Mouse (Mus musculus) neural tube, embryonic 11.5 days (tissue): ENCODE data around the gene Gm5294. TPM values are rescaled to one million over a fixed set of nuclear protein-coding genes. Genes with fewer than 3 reads are reported as not detected.

Experiments used
- ATAC-seq: fragments of 200-750 bp; cut with Nextera tagmentation; 2 replicates; pipeline ENCODE4 v1.8.0; 2017; ENCODE audit warnings: moderate number of reproducible peaks, mild to moderate bottlenecking, moderate TSS enrichment, moderate library complexity; ENCODE audit not compliant: insufficient read depth, low FRiP score, low TSS enrichment
- DNase-seq: peaks from one replicate; pipeline ENCODE4 v3.0.0-alpha.2; 2015; ENCODE audit warnings: low spot score
- H3K27ac ChIP-seq: fragments of 300-500 bp; sonication (generic); 2 replicates; pipeline ENCODE4 v1.5.1; 2014; ENCODE audit warnings: low read depth, mild to moderate bottlenecking, low read length
- H3K27me3 ChIP-seq: fragments of 300-500 bp; sonication (generic); 2 replicates; pipeline ENCODE4 v1.6.1; 2014; ENCODE audit warnings: mild to moderate bottlenecking, low read length, mixed read lengths; ENCODE audit not compliant: control insufficient read depth, insufficient read depth
- H3K36me3 ChIP-seq: fragments of 300-500 bp; sonication (generic); 2 replicates; pipeline ENCODE4 v1.6.1; 2014; ENCODE audit warnings: mild to moderate bottlenecking, low read length, moderate library complexity, mixed read lengths; ENCODE audit not compliant: control insufficient read depth, insufficient read depth
- H3K4me1 ChIP-seq: fragments of 300-500 bp; sonication (generic); 2 replicates; pipeline ENCODE4 v1.6.1; 2014; ENCODE audit warnings: low read length, mixed read lengths; ENCODE audit not compliant: control insufficient read depth, insufficient read depth
- H3K4me2 ChIP-seq: fragments of 300-500 bp; sonication (generic); 2 replicates; pipeline ENCODE4 v1.6.1; 2014; ENCODE audit warnings: low read depth, mild to moderate bottlenecking, moderate library complexity
- H3K4me3 ChIP-seq: fragments of 300-500 bp; sonication (generic); 2 replicates; pipeline ENCODE4 v1.5.1; 2014; ENCODE audit warnings: low read depth, low read length
- H3K9ac ChIP-seq: fragments of 300-500 bp; sonication (generic); 2 replicates; pipeline ENCODE4 v1.6.1; 2014; ENCODE audit warnings: mild to moderate bottlenecking, low read length
- H3K9me3 ChIP-seq: fragments of 300-500 bp; sonication (generic); 2 replicates; pipeline ENCODE4 v1.6.1; 2016; ENCODE audit warnings: low read length; ENCODE audit not compliant: control insufficient read depth
- WGBS: fragments of 180-500 bp; shearing (Covaris S2); extraction: QIAGEN DNeasy Blood & Tissue Kit; methylation state at CpG from one replicate; pipeline ENCODE4 v1.1.7; 2014; 5-methylcytosine and 5-hydroxymethylcytosine counted together
- polyA plus RNA-seq: library from polyadenylated mRNA; unstranded; fragments of >200 nt; fragmentation: Nextera tagmentation; extraction: Ambion mirVana; gene quantifications from 2 replicates; pipeline ENCODE4 v1.2.1, GENCODE M21; 2014

Gm5294 gene
- polyA plus RNA-seq, 1 experiment from 2014 or later = not detected

DNA sequence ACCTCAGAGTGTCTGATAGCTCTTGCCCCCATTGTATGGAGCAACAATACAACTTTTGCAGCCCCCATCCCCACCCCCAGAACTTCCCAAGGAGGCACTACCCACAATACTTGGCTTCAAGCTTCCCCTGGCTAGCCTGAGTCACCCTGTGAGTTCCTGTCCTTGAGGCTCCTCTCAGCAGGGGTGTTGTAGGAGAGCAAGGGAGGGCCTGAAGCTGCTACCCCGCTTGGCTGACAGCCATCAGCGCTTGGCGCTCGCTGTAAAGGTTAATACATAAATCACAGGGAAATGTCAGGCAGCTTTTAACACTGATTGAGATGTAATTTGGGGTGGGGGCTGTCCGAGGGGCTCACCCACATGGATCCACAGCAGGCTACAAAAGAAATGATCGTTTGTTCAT, 13.5 kb downstream of the Gm5294 start:
- no peak for ATAC-seq
- no peaks in the 10 kb centered on the region for H3K36me3 ChIP-seq
- H3K9ac ChIP-seq = no peak overlapping the region
- no peak overlapping the region for H3K27ac ChIP-seq
- no peaks in the 10 kb centered on the region for H3K9me3 ChIP-seq
- no peaks in the 10 kb centered on the region for H3K27me3 ChIP-seq
- 28% methylated on average over 6 of the region's 6 CpGs for WGBS
- no peaks in the 10 kb centered on the region for H3K4me1 ChIP-seq
- DNase-seq = no peak
- H3K4me2 ChIP-seq = no peak overlapping the region
- H3K4me3 ChIP-seq = no peak overlapping the region

DNA sequence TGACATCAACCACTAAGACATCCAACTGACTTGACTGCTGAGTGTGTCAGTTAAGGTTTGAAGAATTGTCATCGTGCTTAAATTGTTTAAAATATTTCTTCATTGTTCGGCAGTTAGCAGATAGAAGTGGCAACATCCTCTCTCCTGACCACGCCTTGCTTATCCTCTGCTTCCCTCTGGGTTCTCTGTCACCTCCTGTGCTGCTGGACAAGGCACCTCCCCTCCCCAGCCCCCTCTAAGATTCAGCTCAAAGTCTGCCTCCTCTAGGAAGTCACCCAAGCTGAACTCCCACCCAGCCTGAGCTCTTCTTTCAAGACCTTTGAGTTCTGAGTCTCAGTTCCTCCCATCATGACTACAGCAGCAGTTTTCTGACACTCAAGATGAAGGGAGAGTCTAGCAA, 15.0 kb downstream of the Gm5294 start:
- Histone ChIP-seq H3K27me3 (no peaks in the 10 kb centered on the region), H3K9ac (no peak overlapping the region), H3K4me2 (no peak overlapping the region), H3K4me1 (no peaks in the 10 kb centered on the region), H3K4me3 (no peak overlapping the region), H3K36me3 (no peaks in the 10 kb centered on the region), H3K9me3 (no peaks in the 10 kb centered on the region), H3K27ac (no peak overlapping the region)
- 80% methylated on average over 3 of the region's 3 CpGs for WGBS
- DNase-seq (no peak), ATAC-seq (no peak)

DNA sequence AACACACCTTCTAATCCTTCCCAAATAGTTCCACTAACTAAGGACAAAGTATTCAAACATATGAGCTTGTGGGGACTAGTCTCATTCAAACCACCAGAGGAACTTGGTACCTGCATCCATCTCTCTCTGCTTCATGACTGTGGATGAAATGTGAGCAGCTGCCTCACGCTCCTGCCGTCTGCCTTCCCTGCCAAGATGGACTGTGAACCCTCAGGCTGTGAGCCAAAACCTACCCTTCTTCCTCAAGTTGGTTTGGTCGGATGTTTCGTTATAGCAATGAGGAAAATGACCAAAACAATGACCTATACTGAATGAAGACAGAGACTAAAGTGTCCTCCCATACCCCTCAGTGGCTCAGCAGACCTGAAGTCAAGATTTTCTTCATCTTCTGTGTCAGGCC, 21.1 kb downstream of the Gm5294 start:
- ATAC-seq (no peak), DNase-seq (no peak)
- no peaks in the 10 kb centered on the region for H3K9me3 ChIP-seq
- H3K27me3 ChIP-seq = no peaks in the 10 kb centered on the region
- H3K4me3 ChIP-seq = no peak overlapping the region
- H3K36me3 ChIP-seq = no peaks in the 10 kb centered on the region
- H3K9ac ChIP-seq = no peak overlapping the region
- 94% methylated on average over 4 of the region's 4 CpGs for WGBS
- H3K4me2 ChIP-seq = no peak overlapping the region
- no peaks in the 10 kb centered on the region for H3K4me1 ChIP-seq
- no peak overlapping the region for H3K27ac ChIP-seq

DNA sequence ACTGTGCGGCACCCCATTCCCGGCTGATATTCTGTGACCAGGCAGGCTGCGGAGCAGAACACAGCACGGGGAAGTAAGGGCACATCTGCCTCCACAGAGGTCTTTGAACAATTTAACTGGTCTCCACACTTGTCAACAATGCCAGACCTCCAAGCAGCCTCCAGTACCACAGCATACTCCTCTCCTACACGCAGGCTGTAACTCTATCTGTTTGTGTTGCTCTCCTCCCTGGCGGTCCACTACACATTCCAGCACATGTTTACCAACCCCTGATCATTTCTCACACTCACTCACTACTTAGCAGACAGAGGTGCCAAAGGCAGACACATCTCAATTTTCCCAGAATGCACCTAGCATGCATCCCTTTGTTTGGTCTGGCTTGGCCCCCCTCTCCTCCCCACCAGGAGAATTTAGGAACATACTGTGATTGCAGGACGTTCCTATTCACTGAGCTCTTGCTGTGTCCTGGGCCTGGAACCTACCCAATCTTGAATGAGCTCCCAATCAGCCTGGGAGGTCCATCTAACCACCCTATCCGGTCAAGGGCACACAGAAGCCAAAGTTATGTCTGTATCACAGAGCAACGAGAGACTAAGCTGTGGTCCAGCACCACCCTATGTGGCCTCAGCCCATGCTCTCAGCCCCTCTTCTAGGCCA, 23.4 kb downstream of the Gm5294 start:
- no peak for ATAC-seq
- Histone ChIP-seq H3K4me1 (no peaks in the 10 kb centered on the region), H3K9me3 (no peaks in the 10 kb centered on the region), H3K4me2 (no peak overlapping the region), H3K36me3 (no peaks in the 10 kb centered on the region), H3K27ac (no peak overlapping the region), H3K9ac (no peak overlapping the region), H3K27me3 (no peaks in the 10 kb centered on the region), H3K4me3 (no peak overlapping the region)
- 65% methylated on average over 9 of the region's 9 CpGs for WGBS
- DNase-seq = no peak

DNA sequence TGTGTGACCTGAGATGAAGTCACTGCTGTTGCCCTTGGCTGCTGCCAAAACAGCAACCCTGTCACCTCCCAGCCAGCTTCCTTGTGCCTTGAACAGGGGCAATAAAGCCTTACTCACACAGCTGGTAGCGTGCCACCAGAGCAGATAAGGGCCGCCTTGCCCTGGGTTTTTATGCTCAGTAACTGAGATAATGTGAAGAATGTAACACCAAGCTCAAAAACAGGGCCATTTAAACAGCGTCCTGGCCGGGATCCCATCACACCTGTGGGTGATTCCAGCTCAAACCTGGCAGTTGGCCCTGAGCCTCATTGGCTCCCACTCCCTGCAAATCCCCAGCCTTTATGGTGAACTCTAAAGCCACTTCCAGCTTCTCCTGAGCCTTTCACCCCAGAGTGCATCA, 26.6 kb downstream of the Gm5294 start:
- DNase-seq (no peak), ATAC-seq (no peak)
- no peak overlapping the region for H3K27ac ChIP-seq
- H3K4me2 ChIP-seq = no peak overlapping the region
- H3K4me3 ChIP-seq = no peak overlapping the region
- no peaks in the 10 kb centered on the region for H3K27me3 ChIP-seq
- H3K9ac ChIP-seq = no peak overlapping the region
- no peaks in the 10 kb centered on the region for H3K36me3 ChIP-seq
- H3K4me1 ChIP-seq = no peaks in the 10 kb centered on the region
- WGBS = 44% methylated on average over 4 of the region's 4 CpGs
- H3K9me3 ChIP-seq = no peaks in the 10 kb centered on the region

DNA sequence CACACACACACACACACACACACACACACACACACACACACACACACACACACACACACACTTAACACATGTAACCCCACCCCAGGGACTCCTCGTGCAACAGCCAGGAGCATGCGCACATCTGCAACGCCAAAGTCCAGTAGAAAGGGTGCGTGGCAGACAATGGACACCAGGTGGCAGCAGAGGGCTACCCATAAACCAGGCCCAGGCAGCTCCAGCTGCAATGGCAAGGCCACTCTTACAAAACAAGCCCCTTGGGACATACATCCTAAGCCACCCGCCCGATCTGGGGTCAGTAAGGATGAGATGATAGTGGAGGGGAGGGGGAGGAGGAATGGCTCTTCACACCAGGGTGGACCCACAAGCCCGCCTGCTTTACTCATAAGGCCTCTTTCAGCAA, 28.2 kb downstream of the Gm5294 start:
- no peaks in the 10 kb centered on the region for H3K9me3 ChIP-seq
- ATAC-seq = peak; percentile 65; the same call in 1 of the 2 replicates
- DNase-seq = peak; percentile 91
- no peak overlapping the region for H3K4me2 ChIP-seq
- H3K27ac ChIP-seq = no peak overlapping the region
- H3K27me3 ChIP-seq = no peaks in the 10 kb centered on the region
- WGBS = 3% methylated on average over 7 of the region's 7 CpGs
- H3K36me3 ChIP-seq = no peaks in the 10 kb centered on the region
- H3K4me1 ChIP-seq = no peaks in the 10 kb centered on the region
- no peak overlapping the region for H3K4me3 ChIP-seq
- H3K9ac ChIP-seq = no peak overlapping the region

DNA sequence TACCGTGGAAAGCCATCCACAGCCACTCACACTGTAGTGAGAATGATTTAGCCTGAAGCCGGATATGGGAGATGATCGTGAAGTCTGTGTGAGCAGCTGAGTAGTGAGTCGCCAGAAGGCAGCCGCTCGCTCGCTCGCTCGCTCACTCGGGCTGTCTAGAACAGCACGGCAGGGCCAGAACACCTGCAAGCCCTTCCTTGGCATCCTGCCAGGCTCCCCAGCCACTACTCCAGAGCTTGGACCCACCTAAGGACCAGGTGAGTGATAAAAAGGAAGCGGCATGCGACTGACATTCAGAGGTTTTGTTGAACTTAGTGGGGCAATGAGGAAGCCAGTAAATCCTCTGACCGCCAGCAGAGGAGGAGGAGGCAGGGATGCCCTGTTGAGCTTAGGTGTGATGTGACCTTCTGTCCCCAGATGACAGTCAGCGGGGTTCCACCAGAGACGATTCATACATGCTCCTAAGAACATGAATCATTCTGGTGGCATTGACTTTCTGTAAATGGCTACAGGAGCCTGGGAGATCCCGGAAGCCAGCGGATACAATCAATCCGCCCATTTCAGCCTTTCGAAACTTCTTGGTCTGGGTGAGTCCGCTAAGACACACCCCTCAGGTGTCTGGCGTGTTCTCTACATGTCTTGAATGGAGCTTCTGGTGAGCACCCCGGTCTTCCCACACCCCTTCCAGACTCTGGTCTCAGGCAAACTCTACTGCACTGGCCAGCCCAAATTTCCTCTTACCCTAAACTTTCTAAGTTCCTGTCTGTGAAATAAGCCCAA, 30.0 kb downstream of the Gm5294 start:
- no peak overlapping the region for H3K4me3 ChIP-seq
- DNase-seq (no peak), ATAC-seq (no peak)
- no peak overlapping the region for H3K4me2 ChIP-seq
- no peak overlapping the region for H3K27ac ChIP-seq
- 80% methylated on average over 23 of the region's 23 CpGs for WGBS
- no peaks in the 10 kb centered on the region for H3K9me3 ChIP-seq
- no peaks in the 10 kb centered on the region for H3K36me3 ChIP-seq
- H3K27me3 ChIP-seq = no peaks in the 10 kb centered on the region
- no peaks in the 10 kb centered on the region for H3K4me1 ChIP-seq
- H3K9ac ChIP-seq = no peak overlapping the region

DNA sequence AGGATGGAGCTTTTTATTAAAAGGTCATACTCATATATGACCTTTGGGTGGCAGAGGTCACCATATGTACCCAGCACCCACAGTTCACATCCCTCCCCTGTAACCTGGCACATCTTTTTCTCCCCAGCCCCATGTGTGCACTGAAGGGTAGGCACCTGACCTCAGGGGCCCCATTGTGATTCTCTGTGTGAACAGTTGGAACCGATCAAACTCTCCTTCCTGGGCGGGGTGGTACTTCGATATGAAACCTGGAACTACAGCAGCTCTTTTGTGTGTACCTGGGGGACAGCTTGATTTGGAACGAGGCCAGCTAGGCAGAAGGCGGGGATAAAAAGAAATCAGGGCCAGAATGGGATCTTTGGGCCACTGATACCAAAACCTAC, 30.6 kb downstream of the Gm5294 start:
- ATAC-seq (no peak), DNase-seq (no peak)
- no peak overlapping the region for H3K27ac ChIP-seq
- H3K27me3 ChIP-seq = no peaks in the 10 kb centered on the region
- H3K4me2 ChIP-seq = no peak overlapping the region
- no peaks in the 10 kb centered on the region for H3K9me3 ChIP-seq
- H3K4me1 ChIP-seq = no peaks in the 10 kb centered on the region
- no peak overlapping the region for H3K9ac ChIP-seq
- no peak overlapping the region for H3K4me3 ChIP-seq
- WGBS = 88% methylated on average over 5 of the region's 5 CpGs
- H3K36me3 ChIP-seq = no peaks in the 10 kb centered on the region

DNA sequence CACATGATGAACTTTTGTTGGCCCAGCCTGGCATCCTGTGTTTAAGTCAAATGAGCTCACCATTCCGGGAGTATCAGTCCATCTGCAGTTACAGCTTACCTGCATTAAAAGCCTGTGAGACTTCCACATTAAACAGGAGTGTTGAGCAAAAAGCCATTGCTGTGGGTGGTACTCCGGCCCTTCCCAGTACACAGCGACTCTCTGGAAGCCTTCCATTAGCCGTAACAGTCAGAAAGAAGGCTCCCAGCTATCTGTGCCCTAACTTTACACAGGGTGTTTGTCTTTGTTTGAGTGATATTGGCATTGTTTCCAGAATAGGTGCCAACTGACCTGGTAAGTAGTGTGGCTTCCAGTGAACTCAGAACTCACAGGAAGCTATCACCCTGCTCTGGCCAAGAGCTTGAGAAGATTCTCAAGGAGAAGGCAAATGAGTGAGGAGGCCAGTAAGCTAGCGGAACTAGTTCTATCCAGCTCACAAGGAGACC, 31.5 kb downstream of the Gm5294 start:
- no peak overlapping the region for H3K9ac ChIP-seq
- no peaks in the 10 kb centered on the region for H3K4me1 ChIP-seq
- no peak overlapping the region for H3K27ac ChIP-seq
- no peak overlapping the region for H3K4me2 ChIP-seq
- H3K4me3 ChIP-seq = no peak overlapping the region
- H3K27me3 ChIP-seq = no peaks in the 10 kb centered on the region
- no peaks in the 10 kb centered on the region for H3K36me3 ChIP-seq
- no peaks in the 10 kb centered on the region for H3K9me3 ChIP-seq
- ATAC-seq (no peak), DNase-seq (no peak)
- WGBS = 92% methylated on average over 5 of the region's 5 CpGs
